Mouse (Mus musculus) heart, postnatal 10 days (tissue): ENCODE measurements around the gene Gm4763. TPM values are rescaled to one million over a fixed set of nuclear protein-coding genes. Genes with fewer than 3 reads are reported as not detected.
"Not testable (repeated sequence)": the region's sequence is repeated elsewhere in the genome, so short reads cannot be mapped to it uniquely, and the experiment has no call there.

Experiments used
- DNase-seq, 2 experiments: peaks; one replicate each; pipeline ENCODE4 v3.0.0; 2021
- intact Hi-C: fragments of 180-260 bp; cut with DNase I; formaldehyde crosslinking; loops from one replicate; pipeline ENCODE4 v1.15.1; 2025
- total RNA-seq, 2 experiments: library from RNA; stranded (reverse); gene quantifications; 2 replicates each; pipeline ENCODE4 v1.2.3; 2021

Gm4763 gene
- total RNA-seq: not detected

DNA sequence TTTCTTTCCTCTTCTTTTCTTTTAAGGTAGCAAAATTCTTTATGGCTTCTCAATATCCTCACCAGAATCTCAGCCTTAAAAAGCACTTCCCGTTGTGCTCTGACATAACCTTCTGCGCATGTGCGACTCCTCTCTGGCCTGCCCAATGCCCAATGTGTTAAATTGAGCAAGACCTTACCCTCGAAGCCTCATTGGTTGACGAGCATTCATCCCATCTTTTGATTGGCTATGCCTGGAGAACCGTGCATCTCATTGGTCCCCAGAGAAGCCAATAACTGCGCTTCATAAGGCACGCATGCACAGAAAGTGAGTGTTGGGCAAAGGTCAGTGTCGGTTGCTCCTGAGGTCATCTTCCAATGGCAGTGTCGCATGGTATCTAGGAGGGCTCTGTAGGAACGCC, at the start of gene Gm4763:
Gene Gm4763, minus strand, starts transcription at position 101 of the 400 bp plus-strand sequence.
- intact Hi-C loops, DNase-seq: not testable (repeated sequence)

DNA sequence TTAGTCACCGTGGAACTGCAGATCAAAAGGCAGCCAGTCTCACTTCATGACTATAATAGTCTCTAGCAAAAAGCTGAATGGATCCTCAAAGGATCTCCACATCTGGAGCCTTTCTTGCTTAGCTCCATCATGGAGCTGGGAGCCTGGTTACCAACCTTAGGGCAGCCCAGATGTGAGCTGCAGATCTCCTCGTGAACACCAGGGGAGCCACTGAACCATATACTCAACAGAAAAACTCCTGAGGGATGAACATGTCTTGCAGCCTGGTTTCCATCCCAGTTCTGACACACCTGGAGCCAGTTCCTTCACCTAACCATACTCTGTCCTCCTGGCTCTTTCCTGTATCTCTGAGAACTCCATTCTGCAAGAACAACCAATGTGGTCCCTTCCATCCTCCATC, 49.4 kb upstream of the Gm4763 start:
- intact Hi-C loops: loop anchor here (5.0 kb wide), 1 partner anchor 701 kb away; the partner anchor contains the start of gene Ceacam1
- no peak for DNase-seq

DNA sequence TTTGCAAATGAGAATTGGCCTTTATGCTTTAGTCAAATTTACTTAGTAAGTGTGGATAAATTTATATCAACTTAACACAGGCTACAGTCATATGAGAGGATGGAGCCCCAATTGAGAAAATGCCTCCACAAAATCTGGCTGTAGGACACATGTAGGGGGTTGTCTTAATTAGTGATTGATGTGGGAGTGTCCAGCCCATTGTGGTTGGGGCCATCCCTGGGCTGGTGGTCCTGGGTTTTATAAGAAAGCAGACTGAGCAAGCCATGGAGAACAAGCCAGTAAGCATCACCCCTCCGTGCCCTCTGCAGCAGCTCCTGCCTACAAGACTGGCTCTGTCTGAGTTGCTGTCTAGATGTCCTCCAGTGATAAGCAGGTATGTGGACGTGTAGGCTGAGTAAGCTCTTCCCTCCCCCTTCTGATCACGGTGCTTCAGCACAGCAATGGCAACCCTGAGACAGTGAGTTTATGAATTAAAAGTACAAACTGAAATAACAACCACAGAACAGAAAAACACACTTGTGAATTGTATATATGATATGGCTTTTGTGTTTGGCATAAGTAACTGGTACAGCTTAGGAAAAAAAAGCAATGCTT, 47.3 kb upstream of the Gm4763 start:
- DNase-seq: no peak
- intact Hi-C loops: no loop called here

DNA sequence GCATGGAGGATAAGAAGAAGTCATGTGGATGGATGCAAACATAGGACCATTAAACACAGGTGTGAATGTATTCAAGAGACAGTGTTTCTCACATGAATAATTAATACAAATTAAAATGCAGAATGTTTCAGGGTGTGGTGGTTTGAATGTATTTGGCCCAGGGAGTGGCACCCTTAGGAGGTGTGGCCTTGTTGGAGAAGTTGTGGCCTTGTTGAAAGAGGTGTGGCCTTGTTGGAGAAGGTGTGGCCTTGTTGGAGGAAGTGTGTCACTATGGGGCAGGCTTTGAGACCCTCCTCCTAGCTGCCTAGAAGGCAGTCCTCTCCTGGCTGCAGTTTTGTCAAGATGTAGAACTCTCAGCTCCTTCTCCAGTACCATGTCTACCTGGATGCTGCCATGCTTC, 44.7 kb upstream of the Gm4763 start:
- no peak for DNase-seq
- intact Hi-C loops: no loop called here

DNA sequence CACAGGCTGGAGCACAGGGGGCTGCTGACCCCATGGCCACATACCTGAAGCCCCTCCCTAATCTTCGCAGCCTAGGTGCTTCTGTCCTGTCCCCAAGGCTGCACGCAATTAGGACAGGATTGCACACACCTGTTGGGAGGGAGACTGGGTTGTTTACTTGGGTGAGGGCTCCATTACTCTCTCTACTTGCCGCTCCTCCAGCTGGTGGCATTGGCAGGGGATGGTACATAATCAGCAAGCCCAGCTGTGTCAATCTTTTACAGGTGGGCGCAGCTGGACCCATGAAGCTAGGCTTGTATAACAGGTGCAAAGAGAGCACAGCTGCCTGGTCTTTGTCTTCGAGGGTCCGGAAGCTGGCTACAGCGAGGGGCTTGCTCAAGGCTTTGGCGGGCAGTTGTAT, 35.9 kb upstream of the Gm4763 start:
- no peak for DNase-seq
- intact Hi-C loops: no loop called here

DNA sequence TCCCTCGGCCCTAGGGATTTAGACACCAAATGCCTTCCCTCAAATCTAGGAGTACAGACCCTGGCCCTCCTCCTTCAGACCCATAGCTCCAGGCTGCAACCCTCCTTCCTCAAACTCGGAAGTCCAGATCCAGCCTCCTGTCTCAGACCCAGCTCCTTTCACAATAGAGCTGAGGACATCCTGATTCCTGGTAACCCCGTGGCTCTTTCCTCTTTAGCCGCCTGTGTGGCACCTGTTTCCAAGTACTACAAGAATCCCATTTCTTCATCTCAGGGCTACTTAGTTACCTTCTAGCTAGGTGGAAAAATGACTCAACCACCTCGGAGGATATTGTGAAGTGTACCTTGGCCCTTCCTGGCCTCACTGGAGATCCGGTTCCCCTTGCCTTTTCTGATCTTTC, 34.5 kb upstream of the Gm4763 start:
- intact Hi-C loops: no loop called here
- DNase-seq: no peak

DNA sequence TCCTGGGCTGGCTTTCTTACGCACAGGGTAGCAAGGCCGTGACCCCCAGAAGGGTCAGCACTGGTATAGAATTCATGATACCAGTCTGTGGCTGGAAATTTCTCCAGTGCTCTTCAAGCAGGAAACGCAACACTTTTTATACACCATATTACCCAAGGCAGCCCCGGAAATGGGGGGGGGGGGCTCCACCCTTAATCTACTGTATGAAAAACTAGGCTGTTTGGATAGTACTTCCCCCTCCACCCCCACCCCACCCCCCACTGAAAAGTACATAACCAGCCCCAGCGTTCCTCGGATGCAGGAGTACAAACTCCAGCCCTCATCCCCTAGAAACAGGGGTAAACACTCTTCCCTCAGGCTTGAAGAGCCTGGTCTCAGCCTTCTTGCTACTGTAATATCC, 33.5 kb upstream of the Gm4763 start, which contains the start of gene Cd177:
Gene Cd177, minus strand, starts transcription at position 101 of the 400 bp plus-strand sequence.
- DNase-seq: no peak
- intact Hi-C loops: no loop called here

DNA sequence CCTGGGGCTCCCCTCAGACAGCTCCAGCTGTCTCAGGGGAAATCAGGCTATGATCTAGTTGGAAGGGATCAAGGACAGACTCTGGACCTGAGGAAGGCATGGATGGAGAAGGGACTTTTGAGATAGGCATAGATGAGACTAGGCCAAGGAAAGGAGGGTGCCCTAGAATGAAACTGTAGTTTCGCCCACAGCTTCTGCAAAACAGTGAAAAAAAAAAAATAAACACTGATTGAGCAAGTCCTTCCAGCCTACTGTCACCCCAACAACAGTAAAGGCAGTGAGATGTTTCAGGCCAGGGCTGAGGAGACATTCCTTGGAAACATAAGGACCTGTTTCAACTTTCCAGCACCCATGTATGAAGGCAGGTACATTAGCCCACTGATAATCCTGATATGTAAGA, 31.8 kb upstream of the Gm4763 start:
- no peak for DNase-seq
- intact Hi-C loops: no loop called here

DNA sequence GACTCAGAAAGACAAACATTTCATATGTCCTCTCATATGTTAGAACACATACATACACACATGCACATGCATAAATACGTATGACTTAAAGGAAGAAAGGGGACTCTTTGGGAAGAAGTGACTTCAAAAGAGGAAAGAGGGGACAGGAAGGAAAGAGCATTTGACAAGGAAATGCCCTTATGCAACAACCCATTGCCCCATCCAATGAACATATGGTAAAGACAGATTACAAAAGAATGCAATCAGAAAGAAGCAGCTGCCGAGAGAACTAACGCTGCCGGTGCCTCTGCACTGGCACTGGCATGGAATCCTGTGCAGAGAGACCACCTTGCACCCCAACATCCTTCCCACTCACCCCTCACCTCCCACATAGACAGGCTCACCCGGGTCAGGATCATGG, 26.8 kb upstream of the Gm4763 start:
- DNase-seq: no peak
- intact Hi-C loops: no loop called here

DNA sequence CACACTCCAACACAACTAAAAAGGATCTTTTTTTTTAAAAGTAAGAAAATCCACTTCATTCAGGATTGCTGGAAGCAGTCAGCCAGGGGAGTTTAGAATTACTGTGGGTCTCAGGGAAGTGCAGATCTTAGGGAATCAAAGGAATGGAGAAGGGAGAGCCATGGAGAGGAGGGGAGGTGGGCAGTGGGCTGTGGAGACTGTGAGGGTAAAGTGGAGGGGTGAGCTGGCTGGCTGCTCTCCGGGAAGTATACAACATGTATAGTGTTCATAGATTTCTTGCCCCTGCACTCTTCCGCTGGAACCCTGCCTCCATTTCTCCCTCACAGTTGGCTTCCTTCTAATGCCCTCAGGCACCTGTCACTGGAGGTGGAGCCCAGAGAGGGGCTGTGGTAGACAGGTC, 24.9 kb upstream of the Gm4763 start:
- DNase-seq: no peak
- intact Hi-C loops: no loop called here

DNA sequence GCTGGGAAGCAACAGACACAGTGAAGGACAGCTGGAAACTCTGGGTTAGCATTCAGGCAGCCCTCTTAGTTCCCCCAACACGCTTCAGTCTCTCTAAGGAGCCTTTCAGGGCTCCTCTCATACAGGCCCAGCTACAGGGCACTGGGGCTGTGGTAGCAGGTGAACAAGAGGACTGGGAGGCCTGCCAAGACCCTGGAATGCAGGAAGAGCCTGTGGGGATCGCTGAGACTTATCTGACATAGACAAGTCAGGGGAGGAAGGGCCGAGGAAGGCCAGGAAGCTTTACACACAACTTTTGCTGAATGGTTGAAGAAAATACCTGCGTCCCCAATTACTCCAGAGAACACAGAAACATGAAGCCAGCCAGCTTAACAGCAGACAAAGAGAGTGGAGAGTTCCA, 24.0 kb upstream of the Gm4763 start:
- intact Hi-C loops: no loop called here

DNA sequence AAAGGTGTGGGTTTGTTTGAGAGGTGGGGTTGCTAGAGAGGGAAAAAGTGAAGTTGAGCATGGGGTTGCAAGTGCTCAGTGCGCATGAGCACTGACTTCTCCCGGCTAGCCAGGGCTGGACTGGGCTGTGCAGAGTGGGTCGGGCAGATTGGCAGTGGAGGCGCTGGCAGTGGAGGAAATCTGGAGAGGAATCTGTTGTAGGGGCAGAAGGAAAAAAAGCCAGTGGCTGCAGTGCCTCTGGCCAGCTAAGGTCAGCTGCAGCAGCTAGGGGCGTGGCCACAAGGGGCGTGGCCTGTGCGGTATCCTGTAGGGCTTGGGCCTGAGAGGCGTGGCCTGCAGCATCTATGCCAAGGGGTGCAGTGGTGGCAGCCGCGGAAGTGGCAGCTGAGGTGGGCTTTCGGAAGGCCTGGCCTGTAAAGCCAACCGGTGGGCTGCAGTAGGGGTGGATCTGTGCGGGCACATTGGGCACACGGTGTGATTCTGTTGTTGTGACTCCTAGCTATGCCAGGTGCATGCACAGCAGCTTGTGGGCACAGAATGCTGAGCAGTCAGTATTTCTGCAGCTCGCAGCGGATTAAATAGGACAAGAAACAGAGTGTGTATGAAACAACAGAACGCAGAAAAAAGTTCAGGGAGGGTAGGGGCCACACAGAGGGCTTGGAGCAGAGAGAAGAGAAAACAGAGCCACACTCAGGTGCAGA, 9.4 kb upstream of the Gm4763 start:
- intact Hi-C loops: no loop called here
- peak in 1 of 2 experiments; percentile 4 for DNase-seq

More for the DNA sequence above, 24.0 kb upstream of the Gm4763 start:
- no peak for DNase-seq

DNA sequence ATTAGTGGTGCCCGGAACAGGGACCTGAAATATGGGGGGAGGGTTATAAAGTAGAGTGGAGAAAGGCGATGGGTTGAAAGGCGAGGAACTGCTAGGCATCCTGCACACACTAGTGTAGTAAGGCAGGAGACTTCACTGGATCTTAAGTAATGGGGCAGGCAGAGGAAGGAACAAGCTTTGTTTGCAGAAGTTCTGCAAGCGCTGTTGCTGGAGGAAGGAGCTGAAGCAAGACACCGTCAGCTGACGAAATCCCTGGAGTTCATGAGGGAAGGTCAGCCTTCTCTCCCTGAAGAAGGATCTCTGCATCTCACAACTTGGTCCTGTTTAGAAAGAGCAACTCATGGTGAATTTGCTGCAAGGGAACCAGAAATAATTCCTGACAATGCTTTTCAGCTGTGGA, 11.7 kb downstream of the Gm4763 start:
- DNase-seq: no peak
- intact Hi-C loops: no loop called here

DNA sequence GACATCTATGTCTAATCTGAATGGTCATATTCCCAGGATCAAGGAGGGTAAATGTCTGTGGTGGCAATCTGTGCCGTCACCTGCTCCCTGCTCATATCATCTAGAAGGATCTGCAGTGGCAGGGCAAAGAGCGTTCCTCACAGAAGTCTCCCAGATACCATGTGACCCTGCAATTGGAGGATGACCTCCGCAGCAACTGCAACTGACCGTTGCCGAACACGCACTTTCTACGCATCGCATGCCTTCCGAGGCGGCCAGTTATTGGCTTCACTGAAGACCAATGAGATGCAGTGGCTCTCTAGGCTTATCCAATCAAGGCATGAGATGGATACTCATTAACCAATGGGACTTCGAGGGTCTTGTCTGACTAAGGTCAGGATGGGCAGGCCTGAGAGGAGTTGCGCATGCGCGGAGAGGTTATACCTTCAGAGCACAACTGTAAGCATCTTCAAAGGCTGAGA, 17.8 kb downstream of the Gm4763 start, which contains the start of gene BC049730:
Gene BC049730, plus strand, starts transcription at position 411 of the 461 bp plus-strand sequence.
- no peak for DNase-seq
- intact Hi-C loops: no loop called here

DNA sequence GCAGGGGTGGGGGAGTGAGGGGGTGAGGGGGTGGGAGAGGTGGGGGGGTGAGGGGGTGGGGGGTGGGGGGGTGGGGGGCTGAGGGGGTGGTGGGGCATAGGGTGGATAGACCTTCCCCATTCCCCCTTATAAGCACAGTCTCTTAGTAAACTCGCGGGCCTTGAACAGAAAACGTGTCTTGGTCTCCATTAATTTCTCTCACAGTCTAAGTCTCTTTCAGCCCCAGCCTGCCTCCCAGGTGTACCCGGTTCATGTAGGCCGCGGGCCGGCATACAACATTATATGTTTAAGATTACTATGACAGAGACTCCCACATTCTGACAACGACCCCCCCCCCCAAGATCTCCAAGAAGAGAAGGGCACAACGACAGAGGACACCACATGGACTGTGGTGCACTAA, 23.9 kb downstream of the Gm4763 start:
- DNase-seq, intact Hi-C loops: not testable (repeated sequence)

DNA sequence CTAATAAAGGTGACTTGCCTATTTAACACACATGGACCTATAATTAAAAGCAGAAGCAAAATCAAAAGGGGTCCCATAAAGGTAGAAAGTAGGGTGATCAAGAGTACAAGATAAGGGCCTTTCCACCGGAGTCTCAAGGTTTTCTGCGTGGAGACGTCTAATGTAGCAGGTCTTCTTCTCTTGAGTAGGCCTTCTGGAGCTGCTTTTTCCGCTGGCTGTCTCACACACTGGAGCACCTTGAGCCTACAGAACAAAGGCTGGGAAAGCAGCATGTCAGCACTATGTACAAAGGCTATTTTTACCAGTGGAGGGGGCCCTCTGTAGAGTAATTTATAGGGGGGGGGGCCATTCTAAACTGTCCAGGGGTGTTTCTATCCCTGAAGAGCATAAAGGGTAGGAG, 28.8 kb downstream of the Gm4763 start:
- intact Hi-C loops, DNase-seq: not testable (repeated sequence)

DNA sequence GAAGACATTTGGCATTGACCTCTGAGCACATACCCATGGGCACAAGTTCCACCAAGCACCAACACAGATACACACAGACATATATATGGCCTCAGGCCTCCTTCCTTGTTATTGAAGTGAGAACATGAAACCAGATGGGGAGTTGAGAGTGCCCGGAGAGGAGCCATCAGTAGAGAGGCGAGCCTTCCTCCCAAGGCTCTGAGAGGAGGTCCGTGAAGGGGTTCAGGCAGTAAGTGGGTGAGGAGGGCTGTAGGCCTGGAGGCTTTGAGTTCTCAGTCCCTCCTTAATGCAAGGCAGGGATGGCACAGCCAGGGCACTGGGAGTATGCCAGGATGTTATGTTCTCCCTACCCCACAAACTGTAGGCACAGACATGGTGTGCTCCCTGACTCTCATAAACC, 34.0 kb downstream of the Gm4763 start:
- intact Hi-C loops, DNase-seq: not testable (repeated sequence)

DNA sequence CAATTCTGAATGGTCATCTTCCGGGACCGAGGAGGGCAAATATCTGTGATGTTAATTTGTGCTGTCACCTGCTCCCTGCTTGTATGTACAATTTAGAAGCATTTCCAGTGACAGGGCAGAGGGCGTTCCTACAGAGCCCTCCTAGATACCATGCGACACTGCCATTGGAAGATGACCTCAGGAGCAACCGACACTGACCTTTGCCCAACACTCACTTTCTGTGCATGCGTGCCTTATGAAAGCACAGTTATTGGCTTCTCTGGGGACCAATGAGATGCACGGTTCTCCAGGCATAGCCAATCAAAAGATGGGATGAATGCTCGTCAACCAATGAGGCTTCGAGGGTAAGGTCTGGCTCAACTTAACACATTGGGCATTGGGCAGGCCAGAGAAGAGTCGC, 39.2 kb downstream of the Gm4763 start:
- intact Hi-C loops, DNase-seq: not testable (repeated sequence)

DNA sequence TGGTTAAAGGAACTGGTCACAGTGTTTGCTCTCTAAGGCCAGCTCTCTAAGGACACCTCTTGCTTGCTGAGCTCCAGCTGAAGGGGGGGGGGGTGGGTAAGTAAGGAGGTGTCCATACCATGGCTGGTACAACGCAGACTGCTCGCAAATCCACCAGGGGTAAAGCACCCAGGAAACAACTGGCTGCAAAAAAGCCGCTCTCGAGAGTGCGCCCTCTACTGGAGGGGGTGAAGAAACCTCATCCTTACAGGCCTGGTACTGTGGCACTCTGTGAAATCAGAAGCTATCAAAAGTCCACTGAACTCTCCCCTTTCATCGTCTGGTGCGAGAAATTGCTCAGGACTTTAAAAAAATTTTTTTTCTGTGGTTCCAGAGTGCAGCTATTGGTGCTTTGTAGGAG, 42.6 kb downstream of the Gm4763 start:
- DNase-seq, intact Hi-C loops: not testable (repeated sequence)

DNA sequence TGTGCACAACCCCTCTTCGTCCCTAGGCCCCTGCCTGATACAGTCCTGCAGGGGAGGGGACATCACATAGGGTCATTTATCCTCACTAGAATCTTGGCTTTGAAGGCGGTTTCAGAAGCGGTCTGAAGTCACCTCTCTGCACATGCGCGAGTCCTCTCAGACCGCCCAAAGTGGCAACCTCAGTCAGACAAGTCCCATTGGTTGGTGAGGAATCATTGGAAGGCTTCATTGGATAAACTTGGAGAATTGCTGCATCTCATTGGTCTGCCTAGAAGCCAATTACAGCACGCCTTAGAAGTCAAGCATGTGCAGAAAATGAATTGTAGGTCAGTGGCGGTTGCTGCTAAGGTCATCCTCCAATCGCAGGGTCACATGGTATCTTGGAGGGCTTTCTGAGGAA, 50.1 kb downstream of the Gm4763 start, which contains the start of gene Tex101:
Gene Tex101, minus strand, starts transcription at position 101 of the 400 bp plus-strand sequence.
- intact Hi-C loops: no loop called here
- DNase-seq: no peak

DNA sequence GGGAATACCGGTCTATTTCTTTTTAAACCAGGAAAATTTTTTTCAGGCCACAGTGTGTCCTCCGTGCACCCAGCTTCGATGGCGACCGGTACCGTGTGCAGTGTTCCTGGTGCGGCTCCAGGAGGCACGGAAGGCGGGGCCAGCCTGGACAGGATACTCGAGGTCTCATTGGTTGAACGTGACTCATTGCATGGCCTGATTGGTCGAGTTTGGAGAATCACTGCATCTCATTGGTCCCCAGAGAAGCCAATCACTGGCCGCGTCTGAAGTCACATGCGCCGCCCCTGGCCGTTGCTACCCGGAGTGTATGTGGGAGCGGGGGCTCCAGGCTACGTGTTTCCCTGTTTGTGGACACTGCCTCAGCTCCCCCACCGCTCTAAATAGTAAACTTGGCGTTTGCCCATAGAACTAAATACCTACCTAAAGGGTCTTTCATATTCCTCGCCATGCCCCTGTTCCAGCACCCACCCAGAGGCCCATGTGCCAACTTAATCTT, 54.7 kb downstream of the Gm4763 start:
- no peak for DNase-seq
- intact Hi-C loops: loop anchor here (5.0 kb wide), 1 partner anchor 50 kb away; no protein-coding TSS in a partner anchor
